Mouse (Mus musculus) naive thymus-derived CD4-positive, alpha-beta T cell, adult 2 months (primary cell): ENCODE results near the gene Gprc5c.

ENCODE experiments used
- DNase-seq: peaks from one replicate; pipeline ENCODE4 v3.0.0-alpha.2; 2011; ENCODE audit warnings: low read depth

The Gprc5c gene

GRCm38 (mm10) chr11:114843818-114844463 is 7.0 kb upstream of the Gprc5c start:
- DNase-seq = no peak

- DNase-seq = no peak
Measured at GRCm38 (mm10) chr11:114844464-114845220, 6.3 kb upstream of the Gprc5c start.

GRCm38 (mm10) chr11:114846336-114846735 is 4.6 kb upstream of the Gprc5c start:
- no peak for DNase-seq

- DNase-seq = no peak
Measured at GRCm38 (mm10) chr11:114847008-114847407, 3.9 kb upstream of the Gprc5c start.

- DNase-seq = no peak
Measured at GRCm38 (mm10) chr11:114849572-114849971, 1.4 kb upstream of the Gprc5c start.

- DNase-seq = no peak
Measured at GRCm38 (mm10) chr11:114850066-114850451, 893 bp upstream of the Gprc5c start.

GRCm38 (mm10) chr11:114851269-114851607 is 286 bp downstream of the Gprc5c start:
- DNase-seq = no peak

GRCm38 (mm10) chr11:114851608-114852310 is 807 bp downstream of the Gprc5c start:
- DNase-seq = no peak

- DNase-seq = no peak
Measured at GRCm38 (mm10) chr11:114852311-114853173, 1.6 kb downstream of the Gprc5c start.

- no peak for DNase-seq
Measured at GRCm38 (mm10) chr11:114853174-114853838, 2.4 kb downstream of the Gprc5c start.

- no peak for DNase-seq
Measured at GRCm38 (mm10) chr11:114854581-114854980, 3.6 kb downstream of the Gprc5c start.

- no peak for DNase-seq
Measured at GRCm38 (mm10) chr11:114856125-114856524, 5.2 kb downstream of the Gprc5c start.

- peak; percentile 79 for DNase-seq
Measured at GRCm38 (mm10) chr11:114858641-114859040, 7.7 kb downstream of the Gprc5c start.

- DNase-seq = no peak
Measured at GRCm38 (mm10) chr11:114861057-114861456, 10.1 kb downstream of the Gprc5c start.

GRCm38 (mm10) chr11:114862687-114863086 is 11.7 kb downstream of the Gprc5c start:
- DNase-seq = no peak

GRCm38 (mm10) chr11:114863918-114864420 is 13.0 kb downstream of the Gprc5c start:
- DNase-seq = no peak

GRCm38 (mm10) chr11:114865999-114866398 is 15.0 kb downstream of the Gprc5c start:
- DNase-seq = no peak

GRCm38 (mm10) chr11:114866486-114867360 is 15.8 kb downstream of the Gprc5c start:
- DNase-seq = no peak

- no peak for DNase-seq
Measured at GRCm38 (mm10) chr11:114867361-114868235, 16.6 kb downstream of the Gprc5c start.
